Mouse (Mus musculus) stomach, postnatal 0 days (tissue): ENCODE measurements around the gene Htr6. TPM values are rescaled to one million over a fixed set of nuclear protein-coding genes. Genes with fewer than 3 reads are reported as not detected.

Experiments used
- ATAC-seq: fragments of 200-750 bp; cut with Nextera tagmentation; 2 replicates; pipeline ENCODE4 v1.8.0; 2017; ENCODE audit not compliant: low FRiP score, low TSS enrichment
- DNase-seq: peaks from one replicate; pipeline ENCODE4 v3.0.0-alpha.2; 2016; ENCODE audit warnings: low spot score
- H3K27ac ChIP-seq: fragments of 300-500 bp; sonication (generic); replicated peaks from 2 replicates; pipeline ENCODE4 v1.5.1; 2014; ENCODE audit warnings: mild to moderate bottlenecking, control low read depth
- H3K27me3 ChIP-seq: fragments of 300-500 bp; sonication (generic); 2 replicates; pipeline ENCODE4 v1.6.1; 2014; ENCODE audit warnings: low read length; ENCODE audit not compliant: control insufficient read depth, insufficient read depth
- H3K36me3 ChIP-seq: fragments of 300-500 bp; sonication (generic); 2 replicates; pipeline ENCODE4 v1.6.1; 2014; ENCODE audit warnings: low read length, mixed read lengths; ENCODE audit not compliant: control insufficient read depth, insufficient read depth
- H3K4me1 ChIP-seq: fragments of 300-500 bp; sonication (generic); replicated peaks from 2 replicates; pipeline ENCODE4 v1.6.1; 2014; ENCODE audit warnings: antibody characterized with exemption; ENCODE audit not compliant: control insufficient read depth, insufficient read depth
- H3K4me2 ChIP-seq: fragments of 300-500 bp; sonication (generic); replicated peaks from 2 replicates; pipeline ENCODE4 v1.6.1; 2014; ENCODE audit warnings: low read depth, mild to moderate bottlenecking, control low read depth, moderate library complexity
- H3K4me3 ChIP-seq: fragments of 300-500 bp; sonication (generic); 2 replicates; pipeline ENCODE4 v1.5.1; 2014; ENCODE audit warnings: low read depth, low read length, control low read depth
- H3K9ac ChIP-seq: fragments of 300-500 bp; sonication (generic); 2 replicates; pipeline ENCODE4 v1.6.1; 2014; ENCODE audit warnings: mild to moderate bottlenecking, low read length, control low read depth, mixed read lengths
- H3K9me3 ChIP-seq: fragments of 300-500 bp; sonication (generic); 2 replicates; pipeline ENCODE4 v1.6.1; 2016; ENCODE audit warnings: low read length; ENCODE audit not compliant: control insufficient read depth
- CTCF ChIP-seq: IDR thresholded peaks from 2 replicates; pipeline ENCODE4 v1.5.1; 2016; ENCODE audit warnings: antibody characterized with exemption, low read depth, mild to moderate bottlenecking, moderate library complexity
- EP300 ChIP-seq: optimal IDR thresholded peaks from 2 replicates; pipeline ENCODE3; 2016; ENCODE audit warnings: antibody characterized with exemption
- WGBS: fragments of 180-500 bp; shearing (Covaris S2); extraction: QIAGEN DNeasy Blood & Tissue Kit; methylation state at CpG from one replicate; pipeline ENCODE4 v1.1.7; 2014; 5-methylcytosine and 5-hydroxymethylcytosine counted together
- polyA plus RNA-seq: library from polyadenylated mRNA; unstranded; fragments of >200 nt; fragmentation: Nextera tagmentation; extraction: Ambion mirVana; gene quantifications from 2 replicates; pipeline ENCODE4 v1.2.1, GENCODE M21; 2015

The Htr6 gene
- 0.05 TPM in 1 of 2 replicates, not detected in the other for polyA plus RNA-seq

- H3K27me3 ChIP-seq, result peaks cover 7% of the 10 kb centered on the region; the same call in 1 of the 2 replicates
- H3K36me3 ChIP-seq, result no peaks in the 10 kb centered on the region
- H3K9me3 ChIP-seq, result no peaks in the 10 kb centered on the region
- no peak for ATAC-seq
- H3K9ac ChIP-seq, result peak within 1 kb of the TSS; percentile 43; the same call in 1 of the 2 replicates
- peaks cover 3% of the 10 kb centered on the region; the same call in 1 of the 2 replicates for H3K4me1 ChIP-seq
- TF ChIP-seq EP300, result no peak
- DNase-seq, result no peak
- peak within 1 kb of the TSS; percentile 48 for H3K4me3 ChIP-seq
- peak within 1 kb of the TSS; percentile 84 for H3K4me2 ChIP-seq
- WGBS, result under 1% methylated on average over 59 of the region's 77 CpGs
- H3K27ac ChIP-seq, result no peak within 1 kb of the TSS
Measured at GRCm38 (mm10) chr4:139075041-139075711, at the start of gene Htr6. Gene Htr6, minus strand, starts transcription at chr4:139075570.

GRCm38 (mm10) chr4:139124940-139125339, 49.6 kb upstream of the Htr6 start:
- ATAC-seq, result peak; percentile 59; the same call in 1 of the 2 replicates
- Histone ChIP-seq H3K27ac (no peak overlapping the region), H3K4me2 (no peak overlapping the region), H3K36me3 (no peaks in the 10 kb centered on the region), H3K9ac (no peak overlapping the region), H3K4me3 (no peak overlapping the region), H3K4me1 (peaks cover 3% of the 10 kb centered on the region), H3K27me3 (no peaks in the 10 kb centered on the region), H3K9me3 (no peaks in the 10 kb centered on the region)
- no peak for DNase-seq
- TF ChIP-seq EP300, result no peak
- no peak for TF ChIP-seq CTCF
- 61% methylated on average over 6 of the region's 6 CpGs for WGBS

DNA sequence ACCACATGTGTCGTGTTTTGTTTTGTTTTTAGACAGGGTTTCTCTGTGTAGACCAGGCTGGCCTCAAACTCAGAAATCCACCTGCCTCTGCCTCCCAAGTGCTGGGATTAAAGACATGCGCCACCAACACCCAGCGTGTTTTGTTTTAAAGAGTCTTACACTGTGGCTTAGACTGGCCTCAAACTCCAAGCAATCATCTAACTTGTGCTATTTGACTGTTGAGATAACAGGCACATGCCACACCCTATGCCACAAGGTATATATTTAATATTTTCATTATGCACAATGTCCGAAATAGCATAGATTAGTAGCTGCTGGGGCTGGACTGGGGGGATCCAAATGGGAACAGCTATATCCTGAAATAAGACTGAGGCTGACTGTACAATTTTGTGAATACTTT, 47.2 kb upstream of the Htr6 start:
- 78% methylated on average over 4 of the region's 4 CpGs for WGBS
- Histone ChIP-seq H3K9me3 (no peaks in the 10 kb centered on the region), H3K27me3 (no peaks in the 10 kb centered on the region), H3K27ac (no peak overlapping the region), H3K9ac (no peak overlapping the region), H3K4me1 (peaks cover 6% of the 10 kb centered on the region), H3K36me3 (no peaks in the 10 kb centered on the region), H3K4me2 (no peak overlapping the region), H3K4me3 (no peak overlapping the region)
- no peak for DNase-seq
- ATAC-seq, result no peak
- TF ChIP-seq EP300 (no peak), CTCF (no peak)

DNA sequence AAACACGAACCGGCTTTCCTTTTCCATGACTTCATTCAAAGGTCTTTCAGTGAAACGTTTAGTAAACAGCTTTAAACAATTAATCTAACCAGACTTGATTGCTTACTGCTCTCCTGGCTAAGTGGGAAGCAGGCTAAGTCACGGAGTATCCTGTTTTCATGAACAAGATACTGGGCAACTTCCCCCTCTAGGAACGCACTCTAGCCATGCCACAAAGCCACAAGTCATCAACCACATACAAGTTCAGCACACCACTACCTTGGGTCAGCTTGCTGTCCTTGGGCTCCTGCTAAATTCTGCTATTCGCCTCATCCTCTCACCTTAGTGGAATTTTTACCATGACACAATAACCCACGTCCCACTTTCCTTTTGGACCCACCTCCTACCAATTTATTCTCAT, 45.6 kb upstream of the Htr6 start:
- no peak for TF ChIP-seq EP300
- DNase-seq, result no peak
- ATAC-seq, result no peak

GRCm38 (mm10) chr4:139120281-139120814, 45.0 kb upstream of the Htr6 start:
- Histone ChIP-seq H3K9ac (no peak overlapping the region), H3K27me3 (no peaks in the 10 kb centered on the region), H3K27ac (no peak overlapping the region), H3K9me3 (no peaks in the 10 kb centered on the region), H3K4me3 (no peak overlapping the region), H3K4me2 (no peak overlapping the region), H3K36me3 (no peaks in the 10 kb centered on the region), H3K4me1 (peaks cover 8% of the 10 kb centered on the region)
- 26% methylated on average over 4 of the region's 4 CpGs for whole genome bisulfite sequencing
- TF ChIP-seq CTCF (no peak), EP300 (no peak)
- ATAC-seq (no peak), DNase-seq (no peak)

More for the DNA sequence above, 45.6 kb upstream of the Htr6 start:
- Histone ChIP-seq H3K4me3 (no peak overlapping the region), H3K4me2 (no peak overlapping the region), H3K27me3 (no peaks in the 10 kb centered on the region), H3K9me3 (no peaks in the 10 kb centered on the region), H3K27ac (no peak overlapping the region), H3K36me3 (no peaks in the 10 kb centered on the region), H3K9ac (no peak overlapping the region), H3K4me1 (peaks cover 8% of the 10 kb centered on the region)
- 53% methylated on average over 7 of the region's 7 CpGs for WGBS

DNA sequence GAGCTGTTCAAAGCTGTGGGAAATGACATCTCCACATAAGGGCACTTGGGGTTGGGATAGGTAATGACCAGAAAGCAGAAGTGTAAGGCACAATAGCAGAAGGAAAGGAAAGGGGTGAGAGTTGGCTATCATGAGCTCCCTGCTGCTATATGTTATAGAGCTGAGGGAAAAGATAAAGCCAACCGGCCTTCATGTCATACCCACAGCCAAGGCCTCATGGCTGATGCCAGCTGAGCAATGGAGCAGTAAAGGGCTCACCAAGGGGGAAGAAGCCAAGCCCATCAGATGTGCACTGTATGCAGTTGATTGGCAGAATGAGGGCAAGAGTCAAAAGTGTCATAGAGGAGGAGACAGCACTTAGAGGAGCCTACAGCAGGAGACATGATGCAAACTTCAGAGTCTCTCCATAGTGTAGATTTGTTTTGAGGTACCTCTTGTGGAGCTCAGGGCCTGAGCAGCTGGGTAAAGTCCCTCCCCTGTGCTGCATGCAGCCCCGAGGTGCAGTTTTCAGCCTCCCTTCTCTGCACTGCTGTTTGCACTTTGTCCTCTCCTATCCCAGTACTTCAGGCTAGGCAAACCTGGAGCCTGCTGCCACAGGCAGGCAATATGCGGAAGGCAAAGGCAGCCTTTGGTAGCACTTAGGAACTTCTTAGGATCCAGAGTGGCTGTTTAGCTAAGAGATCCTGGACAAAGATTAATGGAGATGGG, 41.1 kb upstream of the Htr6 start:
- H3K4me1 ChIP-seq, result peaks cover 8% of the 10 kb centered on the region
- no peaks in the 10 kb centered on the region for H3K27me3 ChIP-seq
- TF ChIP-seq CTCF (no peak), EP300 (no peak)
- WGBS, result 67% methylated on average over 3 of the region's 3 CpGs
- no peak overlapping the region for H3K4me2 ChIP-seq
- ATAC-seq (peak; percentile 38; the same call in 1 of the 2 replicates), DNase-seq (no peak)
- H3K9ac ChIP-seq, result no peak overlapping the region
- no peaks in the 10 kb centered on the region for H3K36me3 ChIP-seq
- H3K27ac ChIP-seq, result no peak overlapping the region
- no peaks in the 10 kb centered on the region for H3K9me3 ChIP-seq
- no peak overlapping the region for H3K4me3 ChIP-seq
